Mouse (Mus musculus) cortical plate, adult 2 months (tissue): Measurements from ENCODE around the gene Xbp1.

Source experiments
- CTCF ChIP-seq: fragments of 200-500 bp; IDR thresholded peaks from 2 replicates; pipeline ENCODE4 v1.5.1; 2011; ENCODE audit warnings: mild to moderate bottlenecking, control low read depth, low read length; ENCODE audit not compliant: insufficient read depth; ENCODE audit errors: extremely low read depth
- POLR2A ChIP-seq: fragments of 200-500 bp; IDR thresholded peaks from 2 replicates; pipeline ENCODE4 v1.6.1; 2011; ENCODE audit warnings: mild to moderate bottlenecking, low read length, control low read depth; ENCODE audit not compliant: insufficient read depth; ENCODE audit errors: extremely low read depth

DNA sequence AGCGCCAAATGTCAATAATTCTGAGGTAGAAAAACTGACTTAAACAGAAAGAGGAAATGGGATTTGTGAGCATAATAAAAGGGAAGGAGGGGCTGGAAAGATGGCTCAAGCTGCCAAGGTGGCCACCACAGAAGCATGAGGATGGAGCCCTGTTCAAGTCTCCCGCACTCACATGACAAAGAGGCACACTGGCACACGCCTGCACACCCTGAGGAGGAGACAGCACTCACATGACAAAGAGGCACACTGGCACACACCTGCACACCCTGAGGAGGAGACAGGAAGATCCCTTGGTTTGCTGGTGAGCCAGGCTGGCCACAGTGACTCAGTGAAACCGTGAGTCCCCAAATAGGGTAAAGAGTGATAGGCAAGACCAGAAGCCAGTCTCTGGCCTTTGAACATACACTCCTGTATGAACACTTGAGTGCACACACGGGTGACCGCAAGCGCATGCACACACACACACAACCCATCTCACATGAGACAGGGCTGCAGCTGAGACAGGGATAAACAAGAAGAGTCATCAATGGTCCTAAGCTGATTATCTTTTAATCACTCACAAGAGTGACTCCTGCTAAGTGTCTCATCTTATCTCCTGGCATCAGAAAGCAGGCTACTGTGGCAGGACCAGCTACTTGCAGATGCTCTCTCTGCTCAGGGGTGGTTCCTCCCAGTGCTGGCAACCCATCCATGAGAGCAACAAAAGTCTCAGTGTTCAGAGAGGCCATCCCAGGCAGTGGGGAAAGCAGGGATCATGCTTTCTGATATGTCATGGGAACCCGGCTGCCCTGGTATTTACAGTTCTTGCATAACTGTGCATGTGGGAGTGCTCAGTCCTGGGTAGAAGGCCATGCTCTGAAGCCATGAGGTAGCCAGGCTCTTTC is 11.0 kb upstream of the Xbp1 start:
- TF ChIP-seq CTCF (no peak), POLR2A (no peak)
